Mouse (Mus musculus): ENCODE data around the gene Swi5.

The Swi5 gene

GRCm38 (mm10) chr2:32260635-32261034 is 27.2 kb downstream of the Swi5 start:
- peak; percentile 85 for DNase-seq (ENCODE audit: low read depth, low spot score)

GRCm38 (mm10) chr2:32259657-32260417 is 28.0 kb downstream of the Swi5 start, which contains the start of gene Uck1:
Uck1 (minus strand) TSS chr2:32260159.
- DNase-seq (ENCODE audit: low read depth, low spot score), result peak; percentile 94

GRCm38 (mm10) chr2:32258887-32259533 is 28.9 kb downstream of the Swi5 start:
- DNase-seq (ENCODE audit: low read depth, low spot score), result no peak

- DNase-seq (ENCODE audit: low read depth, low spot score), result no peak
Measured at GRCm38 (mm10) chr2:32256273-32256672, 31.6 kb downstream of the Swi5 start.

- DNase-seq (ENCODE audit: low read depth, low spot score), result no peak
Measured at GRCm38 (mm10) chr2:32254563-32254962, 33.3 kb downstream of the Swi5 start.

GRCm38 (mm10) chr2:32253352-32253751 is 34.5 kb downstream of the Swi5 start:
- no peak for DNase-seq (ENCODE audit: low read depth, low spot score)

- no peak for DNase-seq (ENCODE audit: low read depth, low spot score)
Measured at GRCm38 (mm10) chr2:32252658-32253057, 35.2 kb downstream of the Swi5 start.

- no peak for DNase-seq (ENCODE audit: low read depth, low spot score)
Measured at GRCm38 (mm10) chr2:32251791-32252527, 35.9 kb downstream of the Swi5 start.

- no peak for DNase-seq (ENCODE audit: low read depth, low spot score)
Measured at GRCm38 (mm10) chr2:32248377-32249361, 39.2 kb downstream of the Swi5 start.

GRCm38 (mm10) chr2:32246741-32247140 is 41.1 kb downstream of the Swi5 start:
- no peak for DNase-seq (ENCODE audit: low read depth, low spot score)

- DNase-seq (ENCODE audit: low read depth, low spot score), result no peak
Measured at GRCm38 (mm10) chr2:32242986-32243385, 44.9 kb downstream of the Swi5 start.

- no peak for DNase-seq (ENCODE audit: low read depth, low spot score)
Measured at GRCm38 (mm10) chr2:32240591-32240990, 47.3 kb downstream of the Swi5 start.

GRCm38 (mm10) chr2:32238708-32239435 is 49.0 kb downstream of the Swi5 start:
- no peak for DNase-seq (ENCODE audit: low read depth, low spot score)

GRCm38 (mm10) chr2:32237571-32237970 is 50.3 kb downstream of the Swi5 start:
- no peak for DNase-seq (ENCODE audit: low read depth, low spot score)

- peak; percentile 53 for DNase-seq (ENCODE audit: low read depth, low spot score)
Measured at GRCm38 (mm10) chr2:32236760-32237487, 51.0 kb downstream of the Swi5 start.

- peak; percentile 96 for DNase-seq (ENCODE audit: low read depth, low spot score)
Measured at GRCm38 (mm10) chr2:32235886-32236759, 51.8 kb downstream of the Swi5 start, which contains the start of gene Pomt1. Pomt1 (plus strand) TSS chr2:32236590.

- DNase-seq (ENCODE audit: low read depth, low spot score), result no peak
Measured at GRCm38 (mm10) chr2:32235433-32235832, 52.4 kb downstream of the Swi5 start.
